Mouse (Mus musculus): ENCODE measurements around the gene Padi1. TPM values are rescaled to one million over a fixed set of nuclear protein-coding genes. Genes with fewer than 3 reads are reported as not detected.
A peak's percentile ranks its signal among the peaks of the same experiment; 100 is the strongest.

Padi1 gene
- polyA plus RNA-seq, 1 experiment: 0.13 TPM

- H3K27ac ChIP-seq (ENCODE audit: insufficient read depth, low read length): no peak overlapping the region
- H3K4me1 ChIP-seq (ENCODE audit: control insufficient read depth, insufficient read depth, insufficient read length): peaks cover 16% of the 10 kb centered on the region; the same call in 1 of the 2 replicates
- TF ChIP-seq CTCF (IDR thresholded peaks at IDR 0.05; ENCODE audit: extremely low read depth, insufficient read depth, insufficient read length, insufficient replicate concordance) (no peak), POLR2A (IDR thresholded peaks at IDR 0.05; ENCODE audit: low read depth, low read length) (no peak)
- no peaks in the 10 kb centered on the region for H3K36me3 ChIP-seq (ENCODE audit: control insufficient read depth, insufficient read depth, low read length)
- peak; percentile 51 to 61 for DNase-seq (ENCODE audit: low read depth in 1 of 2, low spot score in 2 of 2)
- 18% methylated on average over 14 of the region's 14 CpGs for WGBS
- H3K27me3 ChIP-seq (ENCODE audit: control insufficient read depth, insufficient read depth, low read length): no peaks in the 10 kb centered on the region
- H3K4me3 ChIP-seq (ENCODE audit: extremely low read depth, insufficient read depth, insufficient read length): no peak overlapping the region
Measured at GRCm38 (mm10) chr4:140868484-140869190, 23.1 kb upstream of the Padi1 start.

GRCm38 (mm10) chr4:140862036-140862650 lies 16.6 kb upstream of the Padi1 start:
- DNase-seq (ENCODE audit: low read depth in 1 of 2, low spot score in 2 of 2): no peak
- Histone ChIP-seq H3K27me3 (ENCODE audit: control insufficient read depth, insufficient read depth, low read length) (no peaks in the 10 kb centered on the region), H3K27ac (ENCODE audit: insufficient read depth, low read length) (no peak overlapping the region), H3K36me3 (ENCODE audit: control insufficient read depth, insufficient read depth, low read length) (no peaks in the 10 kb centered on the region), H3K4me3 (ENCODE audit: extremely low read depth, insufficient read depth, insufficient read length) (no peak overlapping the region), H3K4me1 (ENCODE audit: control insufficient read depth, insufficient read depth, insufficient read length) (peaks cover 22% of the 10 kb centered on the region; the same call in 1 of the 2 replicates)
- WGBS: 70% methylated on average over 11 of the region's 11 CpGs
- TF ChIP-seq CTCF (IDR thresholded peaks at IDR 0.05; ENCODE audit: extremely low read depth, insufficient read depth, insufficient read length, insufficient replicate concordance) (no peak), POLR2A (IDR thresholded peaks at IDR 0.05; ENCODE audit: low read depth, low read length) (no peak)

DNA sequence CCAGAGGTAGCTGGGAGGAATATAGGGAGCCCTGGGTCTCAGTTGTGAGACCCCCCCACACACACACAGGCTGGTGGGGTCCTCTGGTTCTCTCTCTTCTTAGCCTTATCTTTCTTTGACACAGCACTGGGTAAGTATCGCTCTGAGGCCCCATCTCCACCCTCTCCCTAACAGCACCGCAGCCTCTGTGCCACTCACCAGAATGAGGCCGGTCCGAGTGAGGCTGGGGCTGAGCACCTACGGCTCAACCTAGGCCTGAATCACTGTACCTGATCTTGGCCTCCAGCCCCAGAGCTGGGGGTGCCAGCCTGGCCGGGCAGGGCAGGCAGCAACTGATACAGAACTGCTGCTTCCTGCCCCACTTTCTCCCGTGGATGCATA lies 15.2 kb upstream of the Padi1 start:
- Histone ChIP-seq H3K27me3 (ENCODE audit: control insufficient read depth, insufficient read depth, low read length) (no peaks in the 10 kb centered on the region), H3K4me1 (ENCODE audit: control insufficient read depth, insufficient read depth, insufficient read length) (peaks cover 21% of the 10 kb centered on the region; the same call in 1 of the 2 replicates), H3K4me3 (ENCODE audit: extremely low read depth, insufficient read depth, insufficient read length) (no peak overlapping the region), H3K27ac (ENCODE audit: insufficient read depth, low read length) (no peak overlapping the region), H3K36me3 (ENCODE audit: control insufficient read depth, insufficient read depth, low read length) (no peaks in the 10 kb centered on the region)
- WGBS: 71% methylated on average over 7 of the region's 7 CpGs
- no peak for DNase-seq (ENCODE audit: low read depth in 1 of 2, low spot score in 2 of 2)
- TF ChIP-seq CTCF (IDR thresholded peaks at IDR 0.05; ENCODE audit: extremely low read depth, insufficient read depth, insufficient read length, insufficient replicate concordance): no peak
- no peak for TF ChIP-seq POLR2A (IDR thresholded peaks at IDR 0.05; ENCODE audit: low read depth, low read length)

GRCm38 (mm10) chr4:140860125-140860766 lies 14.7 kb upstream of the Padi1 start:
- no peak for TF ChIP-seq CTCF (IDR thresholded peaks at IDR 0.05; ENCODE audit: extremely low read depth, insufficient read depth, insufficient read length, insufficient replicate concordance)
- TF ChIP-seq POLR2A (IDR thresholded peaks at IDR 0.05; ENCODE audit: low read depth, low read length): no peak
- H3K27me3 ChIP-seq (ENCODE audit: control insufficient read depth, insufficient read depth, low read length): no peaks in the 10 kb centered on the region
- 60% methylated on average over 7 of the region's 7 CpGs for WGBS
- H3K4me1 ChIP-seq (ENCODE audit: control insufficient read depth, insufficient read depth, insufficient read length): peaks cover 21% of the 10 kb centered on the region; the same call in 1 of the 2 replicates
- no peak for DNase-seq (ENCODE audit: low read depth in 1 of 2, low spot score in 2 of 2)
- H3K4me3 ChIP-seq (ENCODE audit: extremely low read depth, insufficient read depth, insufficient read length): no peak overlapping the region
- no peak overlapping the region for H3K27ac ChIP-seq (ENCODE audit: insufficient read depth, low read length)
- no peaks in the 10 kb centered on the region for H3K36me3 ChIP-seq (ENCODE audit: control insufficient read depth, insufficient read depth, low read length)

GRCm38 (mm10) chr4:140859291-140859690 lies 13.7 kb upstream of the Padi1 start:
- H3K27me3 ChIP-seq (ENCODE audit: control insufficient read depth, insufficient read depth, low read length): no peaks in the 10 kb centered on the region
- H3K36me3 ChIP-seq (ENCODE audit: control insufficient read depth, insufficient read depth, low read length): no peaks in the 10 kb centered on the region
- 28% methylated on average over 11 of the region's 11 CpGs for WGBS
- H3K4me1 ChIP-seq (ENCODE audit: control insufficient read depth, insufficient read depth, insufficient read length): peaks cover 21% of the 10 kb centered on the region; the same call in 1 of the 2 replicates
- no peak overlapping the region for H3K4me3 ChIP-seq (ENCODE audit: extremely low read depth, insufficient read depth, insufficient read length)
- TF ChIP-seq CTCF (IDR thresholded peaks at IDR 0.05; ENCODE audit: extremely low read depth, insufficient read depth, insufficient read length, insufficient replicate concordance) (no peak), POLR2A (IDR thresholded peaks at IDR 0.05; ENCODE audit: low read depth, low read length) (no peak)
- peak; percentile 25 to 48 for DNase-seq (ENCODE audit: low read depth in 1 of 2, low spot score in 2 of 2)
- peak overlapping the region; percentile 35 for H3K27ac ChIP-seq (ENCODE audit: insufficient read depth, low read length)

DNA sequence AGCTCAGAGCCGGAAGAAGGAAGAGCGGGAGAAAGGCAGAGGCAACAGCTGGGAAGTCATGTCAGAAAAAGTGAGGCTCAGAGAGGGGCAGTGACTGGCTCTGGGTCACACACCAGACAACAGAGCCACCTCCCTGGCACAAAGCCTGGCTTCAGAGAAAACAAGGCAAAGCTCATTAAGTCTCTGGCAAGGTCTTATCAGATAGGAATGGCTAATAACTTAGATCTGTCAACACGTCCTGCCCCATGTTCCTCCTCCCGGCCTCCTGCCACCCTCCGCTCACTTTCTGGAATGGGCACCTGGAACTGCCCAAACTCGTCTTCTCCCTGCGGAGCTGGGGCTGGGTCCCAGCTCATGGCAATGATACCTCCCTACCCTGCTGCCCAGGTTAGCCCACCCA lies 12.2 kb upstream of the Padi1 start:
- WGBS: 90% methylated on average over 7 of the region's 7 CpGs
- H3K27ac ChIP-seq (ENCODE audit: insufficient read depth, low read length): no peak overlapping the region
- no peak for TF ChIP-seq POLR2A (IDR thresholded peaks at IDR 0.05; ENCODE audit: low read depth, low read length)
- TF ChIP-seq CTCF (IDR thresholded peaks at IDR 0.05; ENCODE audit: extremely low read depth, insufficient read depth, insufficient read length, insufficient replicate concordance): no peak
- DNase-seq (ENCODE audit: low read depth in 1 of 2, low spot score in 2 of 2): no peak
- H3K4me1 ChIP-seq (ENCODE audit: control insufficient read depth, insufficient read depth, insufficient read length): peaks cover 26% of the 10 kb centered on the region; the same call in 1 of the 2 replicates
- no peaks in the 10 kb centered on the region for H3K27me3 ChIP-seq (ENCODE audit: control insufficient read depth, insufficient read depth, low read length)
- no peaks in the 10 kb centered on the region for H3K36me3 ChIP-seq (ENCODE audit: control insufficient read depth, insufficient read depth, low read length)
- H3K4me3 ChIP-seq (ENCODE audit: extremely low read depth, insufficient read depth, insufficient read length): no peak overlapping the region

Measured in spleen, adult 2 months (tissue).